Mouse (Mus musculus): ENCODE measurements at regions not wholly inside any gene's neighbourhood (a gene's known extent, or its start where the extent isn't known, plus 50 kb on each side); places are given as distances from the start of the nearest gene placed in this dataset.
"Not testable (repeated sequence)": the region's sequence is repeated elsewhere in the genome, so short reads cannot be mapped to it uniquely, and the experiment has no call there.

GRCm38 (mm10) chr5:26572691-26573191, 244.3 kb upstream of the Dpp6 start:
- DNase-seq = no peak
- intact Hi-C loops (cut with DNase I) = no loop called here

- DNase-seq = no peak
- intact Hi-C loops (cut with DNase I) = no loop called here
Measured at GRCm38 (mm10) chr5:26573446-26573845, 243.6 kb upstream of the Dpp6 start.

GRCm38 (mm10) chr5:26586108-26586507, 230.9 kb upstream of the Dpp6 start:
- intact Hi-C loops (cut with DNase I) = no loop called here
- no peak for DNase-seq

- intact Hi-C loops (cut with DNase I) = no loop called here
- DNase-seq = no peak
Measured at GRCm38 (mm10) chr5:26590886-26591285, 226.1 kb upstream of the Dpp6 start.

- no peak for DNase-seq
- intact Hi-C loops (cut with DNase I) = no loop called here
Measured at GRCm38 (mm10) chr5:26592341-26592740, 224.7 kb upstream of the Dpp6 start.

GRCm38 (mm10) chr5:26597991-26598390, 219.0 kb upstream of the Dpp6 start:
- DNase-seq = no peak
- intact Hi-C loops (cut with DNase I) = no loop called here

GRCm38 (mm10) chr5:26619272-26619671, 197.7 kb upstream of the Dpp6 start:
- no peak for DNase-seq
- intact Hi-C loops (cut with DNase I) = no loop called here

- no peak for DNase-seq
- intact Hi-C loops (cut with DNase I) = no loop called here
Measured at GRCm38 (mm10) chr5:26622116-26622515, 194.9 kb upstream of the Dpp6 start.

GRCm38 (mm10) chr5:26671478-26671877, 145.5 kb upstream of the Dpp6 start:
- intact Hi-C loops (cut with DNase I) = no loop called here
- DNase-seq = no peak

- intact Hi-C loops (cut with DNase I) = no loop called here
- DNase-seq = no peak
Measured at GRCm38 (mm10) chr5:26689775-26690174, 127.2 kb upstream of the Dpp6 start.

- intact Hi-C loops (cut with DNase I) = no loop called here
- DNase-seq = no peak
Measured at GRCm38 (mm10) chr5:26691121-26691520, 125.9 kb upstream of the Dpp6 start.

GRCm38 (mm10) chr5:26692013-26692412, 125.0 kb upstream of the Dpp6 start:
- intact Hi-C loops (cut with DNase I) = no loop called here
- DNase-seq = no peak

GRCm38 (mm10) chr5:26703621-26704020, 113.4 kb upstream of the Dpp6 start:
- intact Hi-C loops (cut with DNase I); DNase-seq: not testable (repeated sequence)

- DNase-seq = no peak
- intact Hi-C loops (cut with DNase I) = no loop called here
Measured at GRCm38 (mm10) chr5:26707661-26708060, 109.3 kb upstream of the Dpp6 start.

- intact Hi-C loops (cut with DNase I) = no loop called here
- DNase-seq = no peak
Measured at GRCm38 (mm10) chr5:26724491-26724890, 92.5 kb upstream of the Dpp6 start.

- intact Hi-C loops (cut with DNase I) = no loop called here
Measured at GRCm38 (mm10) chr5:26725953-26726352, 91.0 kb upstream of the Dpp6 start.

GRCm38 (mm10) chr5:26751196-26751595, 65.8 kb upstream of the Dpp6 start:
- DNase-seq; intact Hi-C loops (cut with DNase I): not testable (repeated sequence)

More at GRCm38 (mm10) chr5:26725953-26726352, 91.0 kb upstream of the Dpp6 start:
- DNase-seq = no peak

GRCm38 (mm10) chr5:26751601-26752305, 65.2 kb upstream of the Dpp6 start:
- DNase-seq; intact Hi-C loops (cut with DNase I): not testable (repeated sequence)

- DNase-seq; intact Hi-C loops (cut with DNase I): not testable (repeated sequence)
Measured at GRCm38 (mm10) chr5:26754129-26754528, 62.9 kb upstream of the Dpp6 start.

Data from gastrocnemius, postnatal 36 days (tissue).